Mouse (Mus musculus) spleen, adult 2 months (tissue): ENCODE data around the gene Plekhm2.

Source experiments
- CTCF ChIP-seq: fragments of 200-500 bp; IDR thresholded peaks from 2 replicates; pipeline ENCODE4 v1.5.1; 2011; ENCODE audit warnings: mild to moderate bottlenecking, inconsistent platforms; ENCODE audit not compliant: insufficient read depth, insufficient read length, insufficient replicate concordance; ENCODE audit errors: extremely low read depth
- POLR2A ChIP-seq: fragments of 200-500 bp; IDR thresholded peaks from 2 replicates; pipeline ENCODE4 v1.6.1; 2011; ENCODE audit warnings: low read depth, low read length, inconsistent platforms

DNA sequence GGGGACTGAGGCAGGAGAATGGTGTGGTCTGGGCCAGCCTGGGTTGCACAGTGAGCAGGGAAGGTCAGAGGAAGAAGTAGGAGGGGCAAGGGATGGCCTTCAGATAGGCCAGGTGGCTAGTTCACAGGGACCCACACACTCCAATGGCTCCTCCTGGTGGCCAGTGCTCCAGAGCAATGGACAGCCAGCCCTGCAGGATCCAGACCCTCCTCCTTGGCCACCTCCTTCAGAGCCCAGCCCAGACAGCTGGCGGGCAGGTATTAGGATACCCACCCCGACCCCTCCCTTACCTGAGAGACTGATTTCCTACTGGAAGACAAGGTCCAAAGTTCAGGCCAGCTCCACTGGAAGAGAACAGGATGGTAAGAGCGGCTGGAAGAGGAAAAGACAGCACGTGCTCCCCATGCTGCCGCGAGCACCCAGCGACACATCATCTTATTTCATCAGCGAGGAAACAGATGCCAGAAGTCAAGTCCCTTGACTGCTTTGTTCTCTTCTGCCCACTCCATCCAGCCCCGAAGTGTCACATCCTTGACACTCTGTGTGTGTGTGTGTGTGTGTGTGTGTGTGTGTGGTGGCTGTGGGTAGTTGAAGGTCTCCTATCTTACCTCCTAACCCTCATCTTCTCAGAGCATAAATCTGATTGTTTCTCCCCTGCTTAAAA is 69.0 kb downstream of the Plekhm2 start:
- TF ChIP-seq POLR2A = no peak
- TF ChIP-seq CTCF = no peak
